Mouse (Mus musculus): Measurements from ENCODE around the gene Olfr313. TPM values are rescaled to one million over a fixed set of nuclear protein-coding genes. Genes with fewer than 3 reads are reported as not detected.
A peak's percentile ranks its signal among the peaks of the same experiment; 100 is the strongest.
"Not testable (repeated sequence)": the region's sequence is repeated elsewhere in the genome, so short reads cannot be mapped to it uniquely, and the experiment has no call there.

Olfr313 gene
- polyA plus RNA-seq, 1 experiment from 2014 or later, result not detected

DNA sequence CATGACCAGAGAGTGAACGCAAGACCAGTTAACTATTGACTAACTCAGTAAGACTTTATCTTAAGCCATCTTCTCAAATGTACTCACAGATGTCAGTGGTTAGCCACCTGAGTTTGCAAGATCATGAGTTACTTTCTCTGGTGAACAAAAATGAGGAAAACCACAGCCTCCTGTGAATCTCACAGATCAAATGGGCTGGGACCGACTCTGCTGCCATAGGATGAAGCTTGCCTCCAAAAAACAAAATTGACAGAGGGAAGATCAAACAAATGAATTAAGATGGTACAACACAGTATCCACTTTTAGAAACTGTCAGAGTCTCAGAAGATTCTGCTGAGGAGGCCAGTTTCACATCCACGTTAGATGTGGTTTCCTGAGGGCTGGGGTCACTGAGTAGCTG lies 15.0 kb downstream of the Olfr313 start:
- no peaks in the 10 kb centered on the region for H3K27me3 ChIP-seq (ENCODE audit: control insufficient read depth, insufficient read depth, low read length)
- no peak overlapping the region for H3K27ac ChIP-seq (replicated peaks; ENCODE audit: low read depth, low read length)
- ATAC-seq (ENCODE audit: insufficient number of reproducible peaks, low FRiP score, low TSS enrichment, low read depth), result no peak
- DNase-seq (ENCODE audit: low spot score), result no peak
- WGBS, result 84% methylated on average over 3 of the region's 3 CpGs
- no peak overlapping the region for H3K9ac ChIP-seq (ENCODE audit: low read length)
- H3K36me3 ChIP-seq (ENCODE audit: control insufficient read depth, insufficient read depth, low read length), result no peaks in the 10 kb centered on the region
- no peaks in the 10 kb centered on the region for H3K4me1 ChIP-seq (ENCODE audit: control insufficient read depth, insufficient read depth, low read length)
- H3K9me3 ChIP-seq (ENCODE audit: control insufficient read depth, low read length), result no peaks in the 10 kb centered on the region
- H3K4me3 ChIP-seq (ENCODE audit: low read depth, low read length), result no peak overlapping the region
- no peak overlapping the region for H3K4me2 ChIP-seq (ENCODE audit: low read depth, severe bottlenecking)

- not testable (repeated sequence) for H3K27ac ChIP-seq (replicated peaks; ENCODE audit: low read depth, low read length)
- 73% methylated on average over 3 of the region's 3 CpGs for WGBS
These were observed 17.7 kb downstream of the Olfr313 start for GRCm38 (mm10) chr11:58832541-58832940.

GRCm38 (mm10) chr11:58838951-58839350 lies 24.2 kb downstream of the Olfr313 start, which contains the start of gene Olfr311:
TSS of gene Olfr311 (plus strand) at chr11:58839251.
- not testable (repeated sequence) for H3K9ac ChIP-seq (ENCODE audit: low read length); H3K4me2 ChIP-seq (ENCODE audit: low read depth, severe bottlenecking); H3K9me3 ChIP-seq (ENCODE audit: control insufficient read depth, low read length); DNase-seq (ENCODE audit: low spot score); H3K27me3 ChIP-seq (ENCODE audit: control insufficient read depth, insufficient read depth, low read length); H3K36me3 ChIP-seq (ENCODE audit: control insufficient read depth, insufficient read depth, low read length); ATAC-seq (ENCODE audit: insufficient number of reproducible peaks, low FRiP score, low TSS enrichment, low read depth); H3K27ac ChIP-seq (replicated peaks; ENCODE audit: low read depth, low read length); H3K4me3 ChIP-seq (ENCODE audit: low read depth, low read length); H3K4me1 ChIP-seq (ENCODE audit: control insufficient read depth, insufficient read depth, low read length)

More at GRCm38 (mm10) chr11:58832541-58832940, 17.7 kb downstream of the Olfr313 start:
- not testable (repeated sequence) for DNase-seq (ENCODE audit: low spot score); H3K9me3 ChIP-seq (ENCODE audit: control insufficient read depth, low read length); H3K4me1 ChIP-seq (ENCODE audit: control insufficient read depth, insufficient read depth, low read length); H3K36me3 ChIP-seq (ENCODE audit: control insufficient read depth, insufficient read depth, low read length); H3K4me3 ChIP-seq (ENCODE audit: low read depth, low read length); ATAC-seq (ENCODE audit: insufficient number of reproducible peaks, low FRiP score, low TSS enrichment, low read depth); H3K9ac ChIP-seq (ENCODE audit: low read length); H3K27me3 ChIP-seq (ENCODE audit: control insufficient read depth, insufficient read depth, low read length); H3K4me2 ChIP-seq (ENCODE audit: low read depth, severe bottlenecking)

GRCm38 (mm10) chr11:58846919-58847461 lies 32.2 kb downstream of the Olfr313 start, which contains the start of gene Gm12258:
TSS of gene Gm12258 (plus strand) at chr11:58847158.
- DNase-seq (ENCODE audit: low spot score) (peak; percentile 85), ATAC-seq (ENCODE audit: insufficient number of reproducible peaks, low FRiP score, low TSS enrichment, low read depth) (peak; percentile 100)
- Histone ChIP-seq H3K4me3 (ENCODE audit: low read depth, low read length) (peak within 1 kb of the TSS; percentile 71), H3K27me3 (ENCODE audit: control insufficient read depth, insufficient read depth, low read length) (no peaks in the 10 kb centered on the region), H3K4me2 (ENCODE audit: low read depth, severe bottlenecking) (peak within 1 kb of the TSS; percentile 66), H3K9me3 (ENCODE audit: control insufficient read depth, low read length) (no peaks in the 10 kb centered on the region), H3K36me3 (ENCODE audit: control insufficient read depth, insufficient read depth, low read length) (peaks cover 2% of the 10 kb centered on the region; the same call in 1 of the 2 replicates), H3K27ac (replicated peaks; ENCODE audit: low read depth, low read length) (no peak within 1 kb of the TSS), H3K9ac (ENCODE audit: low read length) (peak within 1 kb of the TSS; percentile 75), H3K4me1 (ENCODE audit: control insufficient read depth, insufficient read depth, low read length) (peaks cover 3% of the 10 kb centered on the region)
- WGBS, result 0% methylated on average over 24 of the region's 24 CpGs

DNA sequence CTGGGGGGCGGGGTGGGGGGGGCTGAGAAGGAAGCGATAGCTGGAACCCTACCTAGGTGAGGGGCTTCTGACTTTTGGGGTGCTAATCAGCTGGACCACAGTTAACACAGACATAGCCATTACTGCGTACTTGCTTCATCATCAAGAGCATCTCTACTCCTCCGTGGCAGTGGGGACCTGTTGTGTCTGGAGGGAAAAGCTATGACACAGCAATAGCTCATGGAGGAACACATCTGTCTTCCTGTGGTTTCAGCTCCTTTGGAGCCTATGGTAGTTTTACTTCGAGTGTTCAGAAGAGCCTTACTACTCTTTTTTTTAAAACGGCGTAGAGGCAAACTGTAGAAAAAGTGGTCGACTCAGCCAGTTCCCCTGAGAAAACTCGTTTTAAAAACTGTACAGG lies 32.8 kb downstream of the Olfr313 start:
- Histone ChIP-seq H3K4me2 (ENCODE audit: low read depth, severe bottlenecking) (peak overlapping the region; percentile 66), H3K4me3 (ENCODE audit: low read depth, low read length) (peak overlapping the region; percentile 71), H3K9me3 (ENCODE audit: control insufficient read depth, low read length) (no peaks in the 10 kb centered on the region), H3K27ac (replicated peaks; ENCODE audit: low read depth, low read length) (no peak overlapping the region), H3K4me1 (ENCODE audit: control insufficient read depth, insufficient read depth, low read length) (peaks cover 3% of the 10 kb centered on the region), H3K36me3 (ENCODE audit: control insufficient read depth, insufficient read depth, low read length) (peaks cover 2% of the 10 kb centered on the region; the same call in 1 of the 2 replicates), H3K9ac (ENCODE audit: low read length) (peak overlapping the region; percentile 75), H3K27me3 (ENCODE audit: control insufficient read depth, insufficient read depth, low read length) (no peaks in the 10 kb centered on the region)
- no peak for DNase-seq (ENCODE audit: low spot score)
- WGBS, result 50% methylated on average over 9 of the region's 9 CpGs
- ATAC-seq (ENCODE audit: insufficient number of reproducible peaks, low FRiP score, low TSS enrichment, low read depth), result no peak

DNA sequence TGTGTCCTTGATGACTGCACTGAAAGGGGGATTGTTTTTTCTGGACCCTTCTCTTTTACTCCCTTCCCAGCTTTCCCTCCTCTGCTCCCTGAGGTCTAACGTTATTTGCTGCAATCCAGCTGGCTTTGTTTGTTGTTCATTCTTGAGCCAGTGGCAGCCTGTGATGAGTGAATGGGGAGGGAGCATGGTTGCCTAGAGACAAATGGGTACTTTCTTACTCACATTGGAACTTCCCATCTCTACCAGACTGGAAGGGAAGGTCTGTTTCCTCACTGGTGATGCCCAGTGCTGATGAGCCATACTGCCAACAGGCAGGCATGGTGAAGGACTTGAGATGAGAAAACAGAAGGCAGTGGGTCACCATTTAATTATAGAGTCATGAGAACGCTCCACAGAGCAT lies 34.9 kb downstream of the Olfr313 start:
- Histone ChIP-seq H3K4me2 (ENCODE audit: low read depth, severe bottlenecking) (no peak overlapping the region), H3K9me3 (ENCODE audit: control insufficient read depth, low read length) (no peaks in the 10 kb centered on the region), H3K27me3 (ENCODE audit: control insufficient read depth, insufficient read depth, low read length) (no peaks in the 10 kb centered on the region), H3K4me3 (ENCODE audit: low read depth, low read length) (no peak overlapping the region), H3K9ac (ENCODE audit: low read length) (no peak overlapping the region), H3K27ac (replicated peaks; ENCODE audit: low read depth, low read length) (no peak overlapping the region), H3K36me3 (ENCODE audit: control insufficient read depth, insufficient read depth, low read length) (peaks cover 2% of the 10 kb centered on the region; the same call in 1 of the 2 replicates), H3K4me1 (ENCODE audit: control insufficient read depth, insufficient read depth, low read length) (peaks cover 3% of the 10 kb centered on the region)
- WGBS, result 78% methylated on average over 2 of the region's 2 CpGs
- no peak for DNase-seq (ENCODE audit: low spot score)
- no peak for ATAC-seq (ENCODE audit: insufficient number of reproducible peaks, low FRiP score, low TSS enrichment, low read depth)

- Histone ChIP-seq H3K4me2 (ENCODE audit: low read depth, severe bottlenecking) (no peak overlapping the region), H3K4me3 (ENCODE audit: low read depth, low read length) (no peak overlapping the region), H3K27ac (replicated peaks; ENCODE audit: low read depth, low read length) (no peak overlapping the region), H3K4me1 (ENCODE audit: control insufficient read depth, insufficient read depth, low read length) (no peaks in the 10 kb centered on the region), H3K9ac (ENCODE audit: low read length) (no peak overlapping the region), H3K27me3 (ENCODE audit: control insufficient read depth, insufficient read depth, low read length) (no peaks in the 10 kb centered on the region), H3K36me3 (ENCODE audit: control insufficient read depth, insufficient read depth, low read length) (peaks cover 38% of the 10 kb centered on the region), H3K9me3 (ENCODE audit: control insufficient read depth, low read length) (peaks cover 8% of the 10 kb centered on the region)
- ATAC-seq (ENCODE audit: insufficient number of reproducible peaks, low FRiP score, low TSS enrichment, low read depth) (no peak), DNase-seq (ENCODE audit: low spot score) (no peak)
- 94% methylated on average over 8 of the region's 8 CpGs for WGBS
These were observed 45.9 kb downstream of the Olfr313 start for GRCm38 (mm10) chr11:58860744-58861143.

DNA sequence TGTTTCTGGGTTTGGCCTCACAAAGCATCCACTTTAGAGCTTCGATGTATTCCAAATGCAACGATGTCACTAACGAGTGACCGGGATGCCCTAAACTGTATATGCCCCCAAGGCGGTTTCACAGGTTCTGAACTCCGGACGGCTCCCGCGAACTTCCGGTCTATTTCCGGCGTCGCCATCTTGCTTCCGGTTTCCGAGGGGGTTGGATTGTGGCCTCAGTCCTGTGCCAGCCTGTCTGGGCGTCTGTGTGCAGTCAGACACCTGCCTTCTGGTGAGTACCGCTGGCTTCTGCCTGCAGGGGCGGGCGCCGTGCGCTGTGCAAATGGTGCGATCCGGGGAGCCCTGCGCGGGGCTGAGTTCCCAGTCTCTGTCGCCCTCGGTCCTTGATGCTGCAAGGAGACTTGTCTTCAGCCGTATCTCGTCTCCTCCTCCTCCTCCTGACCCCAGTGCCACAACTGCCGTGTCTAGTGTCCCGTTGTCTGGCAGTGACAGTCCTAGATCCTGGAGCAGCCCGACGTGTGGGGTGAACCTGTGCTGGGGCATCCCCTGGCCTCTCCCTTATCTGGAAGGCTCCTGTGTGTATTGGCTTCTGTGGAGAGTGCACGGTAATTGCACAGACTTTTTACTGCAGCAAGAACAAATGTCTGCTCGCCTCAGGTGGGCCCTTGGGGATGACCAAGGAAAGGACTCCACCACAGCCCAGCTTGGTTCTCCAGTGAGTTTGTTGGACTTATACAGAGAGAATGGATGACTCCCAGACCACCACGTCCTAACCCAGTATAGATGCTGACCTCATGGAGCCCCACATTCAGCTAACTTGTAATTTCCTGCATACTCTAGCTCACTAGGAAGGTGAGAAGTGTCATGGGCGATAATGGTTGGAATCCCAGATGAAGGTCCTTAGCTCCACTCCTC lies 52.5 kb downstream of the Olfr313 start, which contains the start of gene 2810021J22Rik:
TSS of gene 2810021J22Rik (plus strand) at position 178 of the 915 bp plus-strand sequence.
- Histone ChIP-seq H3K4me2 (ENCODE audit: low read depth, severe bottlenecking) (peak within 1 kb of the TSS; percentile 74), H3K27me3 (ENCODE audit: control insufficient read depth, insufficient read depth, low read length) (no peaks in the 10 kb centered on the region), H3K4me1 (ENCODE audit: control insufficient read depth, insufficient read depth, low read length) (peaks cover 10% of the 10 kb centered on the region), H3K9ac (ENCODE audit: low read length) (peak within 1 kb of the TSS; percentile 79), H3K4me3 (ENCODE audit: low read depth, low read length) (peak within 1 kb of the TSS; percentile 79), H3K27ac (replicated peaks; ENCODE audit: low read depth, low read length) (peak within 1 kb of the TSS; percentile 36; the same call in 1 of the 2 replicates), H3K9me3 (ENCODE audit: control insufficient read depth, low read length) (no peaks in the 10 kb centered on the region), H3K36me3 (ENCODE audit: control insufficient read depth, insufficient read depth, low read length) (peaks cover 2% of the 10 kb centered on the region; the same call in 1 of the 2 replicates)
- DNase-seq (ENCODE audit: low spot score) (peak; percentile 88), ATAC-seq (ENCODE audit: insufficient number of reproducible peaks, low FRiP score, low TSS enrichment, low read depth) (peak; percentile 72)
- 6% methylated on average over 37 of the region's 37 CpGs for WGBS

Measured in limb, embryonic 11.5 days (tissue).